Mouse (Mus musculus) spleen, adult 2 months (tissue): Measurements from ENCODE around the gene Nepro. TPM values are rescaled to one million over a fixed set of nuclear protein-coding genes. Genes with fewer than 3 reads are reported as not detected.

ENCODE experiments used
- DNase-seq, 2 experiments: peaks; one replicate each; pipeline versions ENCODE4 v3.0.0 to v3.0.0-alpha.2; 2012 to 2021; ENCODE audit warnings: low spot score in 2 of 2, low read depth in 1 of 2
- H3K27ac ChIP-seq: fragments of 200-500 bp; 2 replicates; pipeline ENCODE4 v1.5.1; 2012; ENCODE audit warnings: low read length, inconsistent platforms; ENCODE audit not compliant: insufficient read depth
- H3K27me3 ChIP-seq: fragments of 200-500 bp; 2 replicates; pipeline ENCODE4 v1.6.1; 2012; ENCODE audit warnings: mild to moderate bottlenecking, moderate library complexity, low read length, inconsistent platforms; ENCODE audit not compliant: control insufficient read depth, insufficient read depth
- H3K36me3 ChIP-seq: fragments of 200-500 bp; 2 replicates; pipeline ENCODE4 v1.6.1; 2012; ENCODE audit warnings: mild to moderate bottlenecking, low read length, inconsistent platforms; ENCODE audit not compliant: control insufficient read depth, insufficient read depth
- H3K4me1 ChIP-seq: fragments of 200-500 bp; 2 replicates; pipeline ENCODE4 v1.6.1; 2011; ENCODE audit warnings: inconsistent platforms; ENCODE audit not compliant: control insufficient read depth, insufficient read depth, insufficient read length
- H3K4me3 ChIP-seq: fragments of 200-500 bp; 2 replicates; pipeline ENCODE4 v1.5.1; 2011; ENCODE audit warnings: mild to moderate bottlenecking, inconsistent platforms; ENCODE audit not compliant: insufficient read depth, insufficient read length; ENCODE audit errors: extremely low read depth
- CTCF ChIP-seq: fragments of 200-500 bp; IDR thresholded peaks from 2 replicates; pipeline ENCODE4 v1.5.1; 2011; ENCODE audit warnings: mild to moderate bottlenecking, inconsistent platforms; ENCODE audit not compliant: insufficient read depth, insufficient read length, insufficient replicate concordance; ENCODE audit errors: extremely low read depth
- POLR2A ChIP-seq: fragments of 200-500 bp; IDR thresholded peaks from 2 replicates; pipeline ENCODE4 v1.6.1; 2011; ENCODE audit warnings: low read depth, low read length, inconsistent platforms
- WGBS: fragments of 180-500 bp; shearing (Covaris S2); methylation state at CpG from one replicate; pipeline ENCODE4 v1.1.7; 2018; 5-methylcytosine and 5-hydroxymethylcytosine counted together
- polyA plus RNA-seq: library from polyadenylated mRNA; depleted of rRNA; stranded (reverse); fragments of >200 nt; gene quantifications from 2 replicates; pipeline ENCODE4 v1.2.3, GENCODE M21; 2012; rRNA removed

The Nepro gene
- polyA plus RNA-seq, 1 experiment, result 2.2 TPM

- Histone ChIP-seq H3K4me1 (no peaks in the 10 kb centered on the region), H3K27ac (no peak overlapping the region), H3K27me3 (no peaks in the 10 kb centered on the region), H3K36me3 (no peaks in the 10 kb centered on the region), H3K4me3 (peak overlapping the region; percentile 4; the same call in 1 of the 2 replicates)
- no peak for TF ChIP-seq POLR2A
- no peak for TF ChIP-seq CTCF
- no peak for DNase-seq
- 10% methylated on average over 17 of the region's 17 CpGs for WGBS
Measured at GRCm38 (mm10) chr16:44778538-44779147, 54.5 kb downstream of the Nepro start.

GRCm38 (mm10) chr16:44779494-44779893 is 55.4 kb downstream of the Nepro start:
- no peak overlapping the region for H3K4me3 ChIP-seq
- no peaks in the 10 kb centered on the region for H3K27me3 ChIP-seq
- 80% methylated on average over 5 of the region's 5 CpGs for WGBS
- TF ChIP-seq CTCF (no peak), POLR2A (no peak)
- H3K4me1 ChIP-seq, result no peaks in the 10 kb centered on the region
- DNase-seq, result no peak
- no peaks in the 10 kb centered on the region for H3K36me3 ChIP-seq
- no peak overlapping the region for H3K27ac ChIP-seq

GRCm38 (mm10) chr16:44780751-44781150 is 56.6 kb downstream of the Nepro start:
- no peak overlapping the region for H3K4me3 ChIP-seq
- no peak overlapping the region for H3K27ac ChIP-seq
- TF ChIP-seq POLR2A (no peak), CTCF (no peak)
- H3K4me1 ChIP-seq, result no peaks in the 10 kb centered on the region
- WGBS, result 88% methylated on average over 4 of the region's 4 CpGs
- no peaks in the 10 kb centered on the region for H3K27me3 ChIP-seq
- no peaks in the 10 kb centered on the region for H3K36me3 ChIP-seq
- no peak for DNase-seq

Other genes starting within 250 kb of the Nepro start
- 2.4 and 2.8 TPM in 2 replicates for gene Boc, start 165.4 kb upstream of the Nepro start, polyA plus RNA-seq
- 3.4 and 3.7 TPM in 2 replicates for gene Gtpbp8, start 22.1 kb downstream of the Nepro start, polyA plus RNA-seq
- gene Cd200r1, start 41.4 kb downstream of the Nepro start, polyA plus RNA-seq, result 1.8 and 2.6 TPM in 2 replicates
- 1.2 TPM in 2 replicates for gene Cd200r4, start 87.4 kb downstream of the Nepro start, polyA plus RNA-seq
- 0.04 and 0.05 TPM in 2 replicates for gene Cd200r2, start 142.8 kb downstream of the Nepro start, polyA plus RNA-seq
- 0.12 and 0.19 TPM in 2 replicates for gene Cd200r3, start 219.4 kb downstream of the Nepro start, polyA plus RNA-seq